Mouse (Mus musculus) G1E (cell line): ENCODE measurements at regions not wholly inside any gene's neighbourhood (a gene's known extent, or its start where the extent isn't known, plus 50 kb on each side); places are given as distances from the start of the nearest gene placed in this dataset.

Experiments used
- ATAC-seq: 2 replicates; pipeline ENCODE4 v1.8.0; 2016; ENCODE audit warnings: mild to moderate bottlenecking; ENCODE audit not compliant: insufficient number of reproducible peaks, poor library complexity, low FRiP score, severe bottlenecking; ENCODE audit errors: extremely low read depth
- DNase-seq: peaks from one replicate; pipeline ENCODE4 v3.0.0; 2012; ENCODE audit warnings: low spot score
- H3K27me3 ChIP-seq: 2 replicates; pipeline ENCODE4 v1.6.1; 2012; ENCODE audit warnings: mild to moderate bottlenecking, low read length, inconsistent platforms; ENCODE audit not compliant: insufficient read depth
- H3K36me3 ChIP-seq: replicated peaks from 2 replicates; pipeline ENCODE3; 2012; ENCODE audit warnings: mild to moderate bottlenecking, inconsistent platforms
- H3K4me1 ChIP-seq: 2 replicates; pipeline ENCODE4 v1.6.1; 2012; ENCODE audit warnings: low read depth, low read length, inconsistent platforms, mixed read lengths; ENCODE audit not compliant: insufficient read depth
- H3K4me3 ChIP-seq: 2 replicates; pipeline ENCODE4 v1.5.1; 2012; ENCODE audit warnings: low read depth, mild to moderate bottlenecking, inconsistent platforms, low read length, moderate library complexity, mixed read lengths
- H3K9me3 ChIP-seq: replicated peaks from 2 replicates; pipeline ENCODE4 v1.6.1; 2012; ENCODE audit warnings: inconsistent platforms
- CTCF ChIP-seq: IDR thresholded peaks from 2 replicates; pipeline ENCODE4 v1.5.1; 2012; ENCODE audit warnings: low read depth, low read length, inconsistent platforms, mixed read lengths
- GATA1 ChIP-seq: IDR thresholded peaks from 2 replicates; pipeline ENCODE4 v1.6.1; 2012; ENCODE audit warnings: borderline replicate concordance, low read length, inconsistent platforms, mixed read lengths
- GATA2 ChIP-seq: IDR thresholded peaks from 2 replicates; pipeline ENCODE4 v1.6.1; 2012; ENCODE audit warnings: low read depth, low read length, inconsistent platforms, borderline replicate concordance
- POLR2AphosphoS5 ChIP-seq: IDR thresholded peaks from 2 replicates; pipeline ENCODE4 v1.6.1; 2012; ENCODE audit warnings: low read depth, low read length, inconsistent platforms; ENCODE audit not compliant: insufficient replicate concordance
- TAL1 ChIP-seq: conservative IDR thresholded peaks from 2 replicates; pipeline ENCODE4 v1.6.1; 2012; ENCODE audit warnings: low read depth, low read length, inconsistent platforms, mixed read lengths

GRCm38 (mm10) chr6:99810974-99811798, 85.0 kb upstream of the Prok2 start:
- Histone ChIP-seq H3K36me3 (no peaks in the 10 kb centered on the region), H3K27me3 (no peaks in the 10 kb centered on the region), H3K4me1 (no peaks in the 10 kb centered on the region), H3K9me3 (peaks cover 59% of the 10 kb centered on the region), H3K4me3 (no peak overlapping the region)
- ATAC-seq (no peak), DNase-seq (no peak)
- TF ChIP-seq GATA2, result no peak
- TF ChIP-seq POLR2AphosphoS5, result no peak
- no peak for TF ChIP-seq TAL1
- no peak for TF ChIP-seq GATA1
- no peak for TF ChIP-seq CTCF

GRCm38 (mm10) chr6:99804905-99805245, 78.7 kb upstream of the Prok2 start:
- Histone ChIP-seq H3K9me3 (peaks cover 64% of the 10 kb centered on the region), H3K27me3 (no peaks in the 10 kb centered on the region), H3K4me3 (no peak overlapping the region), H3K36me3 (no peaks in the 10 kb centered on the region), H3K4me1 (no peaks in the 10 kb centered on the region)
- ATAC-seq (no peak), DNase-seq (no peak)
- TF ChIP-seq GATA2 (no peak), CTCF (no peak), TAL1 (no peak), POLR2AphosphoS5 (no peak), GATA1 (no peak)

- Histone ChIP-seq H3K9me3 (peaks cover 68% of the 10 kb centered on the region), H3K27me3 (no peaks in the 10 kb centered on the region), H3K36me3 (no peaks in the 10 kb centered on the region), H3K4me1 (no peaks in the 10 kb centered on the region), H3K4me3 (peak overlapping the region; percentile 41; the same call in 1 of the 2 replicates)
- no peak for DNase-seq
- ATAC-seq, result no peak
- TF ChIP-seq CTCF (no peak), GATA1 (no peak), GATA2 (no peak), POLR2AphosphoS5 (no peak), TAL1 (no peak)
Measured at GRCm38 (mm10) chr6:99803983-99804904, 78.1 kb upstream of the Prok2 start.

- no peak overlapping the region for H3K4me3 ChIP-seq
- ATAC-seq, result no peak
Measured at GRCm38 (mm10) chr6:99800919-99801318, 74.7 kb upstream of the Prok2 start.

GRCm38 (mm10) chr6:99800324-99800723, 74.1 kb upstream of the Prok2 start:
- TF ChIP-seq POLR2AphosphoS5 (no peak), GATA1 (no peak), GATA2 (no peak), TAL1 (no peak), CTCF (no peak)

More at GRCm38 (mm10) chr6:99800919-99801318, 74.7 kb upstream of the Prok2 start:
- Histone ChIP-seq H3K4me1 (no peaks in the 10 kb centered on the region), H3K36me3 (no peaks in the 10 kb centered on the region), H3K9me3 (peaks cover 61% of the 10 kb centered on the region), H3K27me3 (no peaks in the 10 kb centered on the region)
- no peak for TF ChIP-seq CTCF
- TF ChIP-seq TAL1, result no peak
- no peak for TF ChIP-seq POLR2AphosphoS5
- no peak for TF ChIP-seq GATA2
- TF ChIP-seq GATA1, result no peak
- DNase-seq, result no peak

GRCm38 (mm10) chr6:99796390-99796789, 70.2 kb upstream of the Prok2 start:
- DNase-seq, result no peak
- TF ChIP-seq CTCF (no peak), GATA2 (no peak), POLR2AphosphoS5 (no peak), TAL1 (no peak), GATA1 (no peak)
- no peak for ATAC-seq
- Histone ChIP-seq H3K4me1 (no peaks in the 10 kb centered on the region), H3K36me3 (no peaks in the 10 kb centered on the region), H3K27me3 (no peaks in the 10 kb centered on the region), H3K4me3 (no peak overlapping the region), H3K9me3 (peaks cover 55% of the 10 kb centered on the region)

More at GRCm38 (mm10) chr6:99800324-99800723, 74.1 kb upstream of the Prok2 start:
- peaks cover 59% of the 10 kb centered on the region for H3K9me3 ChIP-seq
- no peak overlapping the region for H3K4me3 ChIP-seq
- H3K27me3 ChIP-seq, result no peaks in the 10 kb centered on the region
- no peaks in the 10 kb centered on the region for H3K36me3 ChIP-seq
- ATAC-seq (no peak; the same call in 1 of the 2 replicates), DNase-seq (no peak)
- no peaks in the 10 kb centered on the region for H3K4me1 ChIP-seq
